Mouse (Mus musculus) cerebellum, adult 8-10 months (tissue): ENCODE measurements around the gene Tcea2.

ENCODE experiments used
- DNase-seq: peaks from one replicate; pipeline ENCODE4 v3.0.0; 2022

Gene Tcea2

DNA sequence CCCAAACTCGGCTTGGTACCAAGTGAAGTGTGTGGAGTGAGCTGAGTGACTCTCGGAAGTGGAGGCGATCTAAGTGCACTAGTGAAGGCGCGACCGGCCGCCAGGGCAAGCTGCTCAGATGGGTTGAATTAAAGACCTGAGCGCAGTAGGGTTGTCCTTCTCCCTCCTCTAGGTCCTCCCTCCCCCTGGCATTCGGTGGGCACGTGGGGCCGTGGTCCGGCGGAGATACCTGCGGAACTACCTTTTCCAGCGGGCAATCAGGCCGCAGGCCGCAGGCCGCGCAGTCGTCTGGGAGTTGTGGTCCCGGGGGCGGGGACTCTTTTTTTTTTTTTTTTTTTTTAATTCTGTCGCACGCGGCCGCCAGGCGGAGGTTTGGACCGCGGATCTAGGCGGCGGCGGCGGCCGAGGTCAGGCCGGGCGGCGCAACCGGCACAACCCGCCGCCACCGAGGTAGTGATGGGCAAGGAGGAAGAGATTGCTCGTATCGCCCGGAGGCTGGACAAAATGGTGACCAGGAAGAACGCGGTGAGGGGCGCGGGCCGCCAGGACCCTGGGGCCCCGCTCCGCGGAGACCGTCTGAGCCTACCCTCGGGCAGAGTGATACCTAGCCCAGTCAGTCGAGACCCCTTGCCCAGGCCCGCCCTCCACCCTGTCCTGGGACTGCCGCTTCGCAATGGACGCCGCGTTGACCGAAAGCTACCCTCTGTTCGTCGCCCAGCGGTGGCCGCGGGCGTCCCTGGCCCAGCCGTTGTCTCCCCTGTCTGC, at the start of gene Tcea2:
Tcea2 (plus strand) TSS at position 360 of the 765 bp plus-strand sequence.
- peak; percentile 78 for DNase-seq

DNA sequence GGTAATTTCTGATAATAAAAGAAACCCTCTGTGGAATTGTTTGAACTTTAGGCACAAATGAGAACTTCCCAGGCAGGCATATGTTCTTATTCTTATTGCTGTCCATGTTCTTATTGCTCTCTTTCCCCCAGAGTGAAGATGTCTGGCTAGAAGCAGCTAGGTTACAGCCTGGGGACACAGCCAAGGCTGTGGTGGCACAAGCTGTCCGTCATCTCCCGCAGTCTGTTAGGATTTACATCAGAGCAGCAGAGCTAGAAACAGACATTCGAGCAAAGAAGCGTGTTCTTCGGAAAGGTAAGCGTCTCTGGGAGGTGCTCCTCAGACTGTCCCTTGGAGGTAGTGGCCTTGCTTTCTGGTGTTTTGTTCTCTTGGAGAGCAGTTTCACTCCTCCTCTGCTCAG, 47.5 kb upstream of the Tcea2 start:
- peak; percentile 49 for DNase-seq

GRCm38 (mm10) chr2:181635865-181636264, 44.2 kb upstream of the Tcea2 start:
- no peak for DNase-seq

GRCm38 (mm10) chr2:181644361-181644760, 35.7 kb upstream of the Tcea2 start:
- no peak for DNase-seq

DNA sequence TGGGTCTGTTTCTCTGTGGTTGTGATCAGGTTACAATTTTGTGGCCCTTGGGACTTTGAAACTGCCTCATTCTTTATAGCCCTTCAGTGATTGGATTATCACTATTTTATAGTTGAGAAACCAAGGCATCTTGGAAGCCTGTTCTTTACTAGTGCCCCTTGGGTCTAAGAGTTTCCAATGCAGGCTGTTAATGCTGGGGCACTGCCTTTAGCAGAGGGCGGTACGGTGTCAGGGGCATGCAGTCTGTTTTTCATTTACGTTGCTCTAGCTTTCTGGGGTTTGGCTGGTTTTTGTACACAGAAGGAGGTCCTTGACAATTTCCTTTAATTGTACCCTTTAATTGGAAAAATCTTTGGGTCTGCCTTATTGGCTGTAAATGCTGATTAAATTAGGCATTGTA, 34.4 kb upstream of the Tcea2 start:
- no peak for DNase-seq

DNA sequence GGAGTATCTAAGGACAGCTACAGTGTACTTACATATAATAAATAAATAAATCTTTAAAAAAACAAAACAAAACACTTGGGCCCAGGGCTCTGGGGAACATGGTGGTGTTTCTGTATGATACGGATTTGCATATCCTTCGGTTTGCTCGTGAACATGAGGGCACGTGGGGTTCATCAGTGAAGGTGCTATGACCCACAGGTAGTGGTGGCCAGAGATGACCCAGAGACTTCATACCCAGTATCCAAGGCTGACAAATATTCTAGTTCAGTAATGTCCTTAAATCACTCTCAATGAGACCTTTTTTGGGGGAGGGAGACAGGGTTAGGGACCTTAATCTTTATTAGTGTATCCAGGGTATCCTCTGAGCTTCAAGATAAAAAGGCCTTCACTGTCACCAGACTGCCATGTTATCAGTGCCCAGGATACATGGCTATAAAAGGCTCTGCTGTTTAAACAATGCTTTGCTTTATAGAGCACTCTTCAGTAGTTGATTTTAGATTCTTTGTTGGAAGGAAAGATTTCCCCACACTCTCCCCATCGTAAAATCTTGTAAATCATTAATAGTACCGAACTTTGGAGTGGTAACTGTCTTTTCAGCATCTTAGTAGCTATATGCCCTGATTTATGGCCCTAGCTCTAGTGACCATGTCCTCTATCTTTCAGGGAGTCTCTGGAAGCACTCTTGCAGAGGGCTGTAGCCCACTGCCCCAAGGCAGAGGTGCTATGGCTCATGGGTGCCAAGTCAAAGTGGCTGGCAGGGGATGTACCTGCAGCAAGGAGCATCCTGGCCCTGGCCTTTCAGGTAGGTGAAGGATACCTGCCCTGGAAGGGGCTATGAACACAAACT, 33.3 kb upstream of the Tcea2 start:
- DNase-seq = no peak

GRCm38 (mm10) chr2:181648926-181649325, 31.2 kb upstream of the Tcea2 start:
- no peak for DNase-seq

DNA sequence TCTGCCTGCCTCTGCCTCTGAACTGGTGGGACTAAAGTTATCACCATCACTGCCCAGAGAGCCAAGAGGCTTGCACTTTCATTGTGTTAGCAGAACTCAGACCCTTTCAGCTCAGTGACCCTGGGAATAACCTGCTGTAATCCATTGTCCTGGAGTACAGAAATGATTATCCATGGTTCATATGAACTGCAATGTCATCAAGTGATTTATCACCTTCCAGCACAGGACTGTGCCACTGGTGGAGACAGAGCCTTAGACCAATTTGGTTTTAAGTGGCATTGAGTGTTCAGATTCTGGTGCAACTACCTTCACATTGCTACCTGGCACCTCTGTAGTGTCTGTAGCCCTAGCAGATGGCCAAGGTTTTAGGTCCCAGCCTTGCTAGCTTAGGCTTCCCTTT, 27.0 kb upstream of the Tcea2 start:
- DNase-seq = no peak

GRCm38 (mm10) chr2:181653523-181653922, 26.6 kb upstream of the Tcea2 start:
- no peak for DNase-seq

DNA sequence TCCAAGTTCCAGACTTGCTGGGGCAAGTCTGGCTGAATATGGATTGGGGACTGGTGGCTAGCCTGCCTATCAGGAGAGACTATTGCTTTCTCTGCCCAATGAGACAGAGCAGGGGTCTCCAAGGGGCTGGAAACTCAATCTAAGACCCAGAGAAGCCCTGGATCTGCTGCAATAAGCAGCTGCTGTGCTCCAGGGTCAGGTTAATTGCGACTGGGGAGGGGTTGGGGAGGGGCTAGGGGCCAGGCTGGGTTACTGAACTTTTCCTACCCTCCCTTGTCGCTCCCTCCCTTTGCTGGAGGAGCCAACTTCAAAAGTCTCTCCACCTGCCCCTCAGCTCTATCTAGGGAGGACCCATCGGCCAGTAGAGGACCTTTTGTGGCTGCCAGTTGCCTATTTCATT, 23.4 kb upstream of the Tcea2 start, which contains the start of gene Gm29797:
Gm29797 (plus strand) TSS at position 301 of the 400 bp plus-strand sequence.
- DNase-seq = no peak

- no peak for DNase-seq
Observed at GRCm38 (mm10) chr2:181657441-181657840, 22.7 kb upstream of the Tcea2 start.

DNA sequence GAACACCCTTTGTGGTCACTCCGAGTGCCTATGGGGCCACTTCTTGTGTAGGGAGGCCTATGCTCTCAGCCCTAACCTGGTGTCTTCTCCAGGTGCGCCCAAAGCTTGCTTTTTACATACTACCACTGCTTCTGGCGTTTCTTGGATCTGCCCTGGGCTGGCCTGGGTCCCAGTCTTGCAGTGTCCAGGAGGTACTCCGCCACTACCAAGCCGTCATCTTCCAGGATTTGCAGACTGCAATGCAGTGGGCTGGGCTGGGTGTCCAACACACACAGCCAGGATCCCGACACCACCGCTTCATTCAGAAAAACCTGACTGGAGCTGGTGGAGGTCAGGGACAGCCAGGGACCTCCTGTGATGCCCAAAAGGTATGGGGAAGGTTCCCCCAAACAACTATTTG, 21.6 kb upstream of the Tcea2 start:
- no peak for DNase-seq

DNA sequence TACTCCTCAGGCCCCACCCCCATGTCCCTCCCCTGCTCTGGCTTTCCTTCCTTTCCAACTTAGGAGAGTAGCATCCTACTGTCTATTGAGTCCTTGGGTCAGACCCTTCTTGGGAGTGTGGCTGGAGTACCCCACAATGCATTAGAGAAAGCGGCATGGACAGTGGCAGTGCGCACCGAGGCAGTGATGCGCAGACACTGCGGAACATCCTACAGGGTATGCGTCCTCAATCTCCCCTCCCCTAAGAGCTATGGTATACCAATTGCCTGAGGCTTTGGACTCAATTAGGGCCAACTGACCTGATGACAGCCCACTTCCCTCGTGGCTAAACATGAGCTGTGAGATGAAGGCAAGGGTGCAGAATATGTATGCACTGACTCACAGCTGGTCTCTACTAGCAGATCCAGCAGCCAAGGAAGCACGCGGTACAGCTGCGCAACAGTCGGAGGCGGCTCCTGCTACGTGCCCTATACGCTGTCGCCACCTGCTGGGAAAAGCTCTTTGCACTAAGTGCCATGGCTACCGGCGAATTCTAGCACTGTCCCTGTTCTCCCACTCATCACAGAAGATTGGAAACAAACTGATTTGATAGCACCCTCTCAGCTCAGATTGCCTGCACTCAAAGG, 21.1 kb upstream of the Tcea2 start:
- DNase-seq = no peak

DNA sequence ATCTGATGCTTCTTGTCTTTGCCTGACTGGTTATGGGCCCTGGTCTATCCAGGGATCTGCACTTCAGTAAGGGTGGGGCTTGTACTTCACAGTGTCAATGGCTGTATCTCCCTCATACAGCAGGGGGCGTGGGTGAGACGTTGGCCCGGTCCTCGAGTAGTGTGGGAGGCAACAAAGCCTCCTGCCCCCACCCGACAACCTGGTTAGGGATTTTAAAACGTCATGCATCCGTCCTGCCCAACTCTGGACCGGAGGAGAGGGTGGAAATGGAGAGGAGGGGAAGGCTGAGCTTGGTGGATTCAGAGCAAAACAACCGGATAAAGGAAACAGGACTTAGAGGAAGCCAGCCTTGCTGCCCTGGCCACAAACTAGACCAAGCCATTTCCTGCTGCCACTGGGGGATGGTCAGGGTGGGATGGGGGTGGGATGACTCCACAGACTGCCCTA, 20.5 kb upstream of the Tcea2 start:
- peak; percentile 76 for DNase-seq

GRCm38 (mm10) chr2:181662620-181663297, 17.4 kb upstream of the Tcea2 start:
- DNase-seq = no peak

- DNase-seq = no peak
Observed at GRCm38 (mm10) chr2:181663298-181663630, 16.8 kb upstream of the Tcea2 start.

DNA sequence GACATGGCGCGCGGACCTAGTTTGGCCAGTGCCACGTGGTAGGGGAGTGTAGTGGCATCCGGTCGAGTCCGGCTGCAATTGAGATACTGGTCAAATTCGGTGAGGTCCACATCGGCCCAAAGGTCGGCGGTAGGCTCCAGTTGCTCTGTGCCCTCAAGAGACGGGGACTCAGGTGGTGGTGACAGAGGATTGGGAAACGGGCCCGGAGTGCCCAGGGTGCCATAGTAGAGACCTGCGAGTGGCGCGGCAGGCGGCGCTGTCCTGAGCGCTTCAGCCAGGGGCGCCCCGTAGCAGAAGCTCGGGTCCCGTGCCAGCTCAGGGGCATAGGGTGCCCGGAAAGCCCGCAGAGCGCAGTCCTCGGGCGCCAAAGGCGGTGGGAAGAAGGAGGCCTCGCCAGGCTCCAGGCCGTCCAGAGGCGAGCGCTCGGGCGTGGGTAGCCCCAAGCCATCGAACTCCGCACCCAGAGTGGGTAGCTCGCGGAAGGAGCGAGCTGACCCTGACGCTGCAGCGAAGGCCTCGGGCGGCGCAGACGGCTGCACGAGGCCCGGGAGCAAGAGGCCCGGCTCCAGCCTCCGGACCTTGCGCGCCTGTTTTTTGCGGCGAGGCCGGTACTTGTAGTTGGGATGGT, 9.7 kb upstream of the Tcea2 start:
- DNase-seq = no peak

DNA sequence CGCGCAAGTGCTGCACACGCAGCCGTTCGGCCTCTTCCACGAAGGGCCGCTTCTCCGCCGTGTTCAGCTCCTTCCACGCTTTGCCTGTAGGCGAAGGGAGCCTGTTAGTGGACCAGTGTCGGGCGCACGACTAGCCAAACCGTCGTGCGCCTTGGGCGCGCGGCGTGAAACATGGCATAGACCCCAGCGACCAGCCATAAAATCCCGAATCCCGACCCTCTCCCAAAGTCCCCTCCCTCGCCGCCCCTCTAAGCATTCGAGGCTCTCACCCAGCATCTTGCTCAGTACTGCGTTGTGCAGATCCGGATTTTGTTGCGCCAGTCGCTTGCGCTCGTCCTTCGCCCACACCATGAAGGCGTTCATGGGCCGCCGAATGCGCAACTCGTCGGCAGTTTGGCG, 9.2 kb upstream of the Tcea2 start:
- no peak for DNase-seq

DNA sequence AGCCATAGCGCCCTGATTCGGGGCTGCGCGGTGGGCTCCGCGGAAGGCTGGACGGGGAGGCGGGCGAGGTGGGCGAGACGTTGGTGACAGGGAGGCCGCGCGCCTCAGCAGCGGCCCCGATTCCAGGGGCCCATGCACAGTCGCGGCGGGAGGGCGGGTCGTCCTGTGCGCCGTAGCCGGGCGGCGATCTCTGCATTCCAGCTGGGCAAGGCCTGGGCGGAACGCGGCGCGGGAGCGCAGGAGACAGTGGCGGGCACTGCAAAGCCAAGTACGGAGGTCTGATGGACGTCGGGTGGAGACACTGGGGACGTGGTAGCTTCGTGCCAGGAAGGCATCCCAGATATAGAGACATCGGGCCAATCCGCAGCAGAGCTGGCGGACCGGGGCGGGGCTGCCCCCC, 8.8 kb upstream of the Tcea2 start, which contains the start of gene Sox18:
Sox18 (minus strand) TSS at position 315 of the 400 bp plus-strand sequence.
- DNase-seq = no peak

DNA sequence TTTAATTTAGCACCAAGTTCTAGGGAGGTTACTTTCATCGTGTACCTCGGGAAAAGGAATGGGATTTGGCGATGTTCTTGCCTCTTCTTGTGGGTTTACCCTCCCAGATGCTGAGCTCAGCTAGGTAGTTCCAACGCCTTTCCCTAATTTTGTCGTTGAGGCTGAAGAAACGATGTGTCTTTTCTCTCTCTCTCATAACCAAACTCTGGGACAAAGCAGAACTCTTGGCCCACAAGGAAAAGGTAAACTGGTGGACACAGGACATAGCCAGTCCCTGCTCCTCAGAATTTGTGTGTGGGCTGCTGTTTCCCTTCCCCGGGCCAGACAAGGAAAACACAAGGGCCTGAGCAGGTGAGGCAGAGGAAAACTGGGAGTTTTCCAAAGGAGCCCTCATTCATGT, 8.1 kb upstream of the Tcea2 start:
- DNase-seq = no peak

DNA sequence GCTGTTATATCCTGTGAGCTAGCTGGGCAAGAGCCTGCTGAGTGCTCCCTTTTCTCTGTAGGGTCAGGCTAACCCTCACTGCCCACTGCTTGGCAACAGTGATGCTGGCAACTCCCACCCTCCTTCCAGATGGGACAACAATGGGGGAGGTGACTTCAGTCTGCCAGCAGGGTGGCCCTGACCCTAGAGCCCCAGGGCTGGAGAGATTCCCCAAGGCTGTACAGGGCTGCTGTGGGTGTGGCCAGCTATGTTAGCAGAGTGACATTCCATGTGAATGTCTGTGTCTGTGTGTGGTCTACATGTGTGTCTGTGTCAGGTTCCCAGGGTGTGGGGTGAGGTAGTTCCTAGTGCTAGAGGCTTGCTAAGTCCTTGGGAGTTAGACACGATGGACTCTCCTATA, 6.6 kb upstream of the Tcea2 start:
- DNase-seq = no peak

GRCm38 (mm10) chr2:181674934-181675333, 5.2 kb upstream of the Tcea2 start:
- DNase-seq = no peak

DNA sequence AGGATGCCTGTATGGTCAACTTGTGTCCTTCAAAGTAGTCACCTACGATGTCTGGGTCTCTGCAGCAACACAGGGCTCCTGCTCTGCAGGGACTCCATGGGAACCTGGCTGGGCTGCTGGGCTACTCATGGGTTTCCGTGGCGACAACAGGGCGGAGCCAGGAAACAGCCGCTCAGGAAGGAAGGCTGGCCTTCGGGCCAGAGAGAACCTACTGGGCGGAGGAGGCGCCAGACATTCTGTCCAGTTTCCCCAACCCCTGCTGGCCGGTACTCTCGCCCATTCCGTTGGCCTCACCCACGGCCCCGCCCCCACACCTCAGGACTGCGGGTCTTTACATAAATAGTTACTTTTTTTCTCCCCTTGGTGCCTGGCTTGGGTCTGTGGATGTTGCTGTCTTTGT, 4.7 kb upstream of the Tcea2 start:
- DNase-seq = peak; percentile 35
